Mouse (Mus musculus): ENCODE results near the gene Rhot2.

The Rhot2 gene

DNA sequence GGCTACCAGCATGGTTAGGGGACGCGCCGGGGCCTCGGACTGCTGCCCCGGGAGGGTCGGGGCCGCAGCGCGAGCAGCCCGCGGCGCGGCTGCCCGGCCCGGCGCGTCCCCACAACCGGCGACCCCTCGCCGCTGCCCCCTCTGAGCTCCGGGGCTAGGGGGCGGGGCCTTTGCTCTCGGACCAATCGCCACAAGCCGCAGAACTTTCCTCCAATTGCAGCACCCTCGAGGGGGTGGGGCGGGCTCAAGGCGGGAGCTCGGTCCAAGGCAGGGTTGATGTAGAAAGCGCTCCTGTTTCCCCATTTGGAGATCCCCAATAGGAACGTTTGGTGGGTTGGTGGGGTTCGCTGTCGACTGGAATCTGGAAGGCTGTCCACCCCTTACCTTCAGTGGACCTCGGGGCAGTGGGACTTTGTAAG is 47.7 kb downstream of the Rhot2 start, which contains the start of gene Metrn:
TSS of gene Metrn (minus strand) at position 186 of the 419 bp plus-strand sequence.
- DNase-seq (ENCODE audit: low spot score in 2 of 2) = peak in 1 of 2 experiments; percentile 64

DNA sequence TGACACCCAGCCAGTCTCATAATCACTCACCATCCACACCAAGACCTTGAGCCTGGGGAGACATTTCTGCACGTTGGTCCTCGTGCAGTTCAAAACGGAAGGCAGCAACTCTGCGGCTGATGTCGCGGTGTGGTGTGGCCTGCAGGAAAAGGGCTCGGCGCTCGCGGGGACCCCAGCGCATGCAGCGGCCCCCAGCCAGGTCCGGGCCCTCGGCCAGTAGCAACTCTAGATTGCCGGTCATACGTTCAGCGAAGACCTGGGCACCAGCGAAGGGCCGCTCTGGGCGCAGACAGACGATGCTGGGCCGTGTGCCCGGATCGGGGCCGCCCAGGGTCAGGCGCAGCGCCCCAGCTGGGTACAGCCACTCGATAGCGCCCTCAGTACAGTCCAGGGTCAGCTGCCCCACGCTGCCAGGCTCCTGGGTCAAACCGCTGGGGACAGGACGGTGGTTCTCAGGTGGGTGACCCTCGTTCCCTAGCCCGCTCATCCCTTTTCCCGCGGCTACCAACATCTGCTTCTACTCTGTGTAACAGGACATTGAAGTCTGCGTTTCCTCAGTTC is 48.4 kb downstream of the Rhot2 start:
- no peak for DNase-seq (ENCODE audit: low spot score in 2 of 2)

DNA sequence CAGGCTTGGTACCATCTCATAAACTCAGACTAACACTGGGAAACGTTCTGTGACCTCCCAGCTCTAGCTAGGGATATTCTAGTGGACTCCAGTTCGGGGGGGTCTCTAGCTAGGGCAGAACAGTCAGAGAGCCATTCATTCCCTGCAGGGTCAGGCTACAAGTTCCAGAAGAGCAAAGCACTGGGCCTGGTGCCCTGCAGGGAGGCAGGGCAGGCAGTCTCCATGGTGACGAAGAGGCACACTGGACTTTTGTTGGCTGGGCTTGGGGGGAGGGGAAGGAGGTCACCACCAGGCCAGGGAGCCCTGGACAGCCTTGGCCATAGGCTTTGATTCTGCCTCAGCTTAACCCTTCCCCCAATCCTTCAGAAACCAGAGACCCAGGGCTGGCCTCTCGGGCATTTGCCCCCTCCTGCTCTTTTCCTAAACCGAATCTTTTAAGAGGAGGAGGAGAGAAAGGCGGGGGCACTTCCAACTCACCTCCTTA is 49.0 kb downstream of the Rhot2 start, which contains the start of gene AC134908.4:
TSS of gene AC134908.4 (minus strand) at position 51 of the 484 bp plus-strand sequence.
- DNase-seq (ENCODE audit: low spot score in 2 of 2) = no peak

DNA sequence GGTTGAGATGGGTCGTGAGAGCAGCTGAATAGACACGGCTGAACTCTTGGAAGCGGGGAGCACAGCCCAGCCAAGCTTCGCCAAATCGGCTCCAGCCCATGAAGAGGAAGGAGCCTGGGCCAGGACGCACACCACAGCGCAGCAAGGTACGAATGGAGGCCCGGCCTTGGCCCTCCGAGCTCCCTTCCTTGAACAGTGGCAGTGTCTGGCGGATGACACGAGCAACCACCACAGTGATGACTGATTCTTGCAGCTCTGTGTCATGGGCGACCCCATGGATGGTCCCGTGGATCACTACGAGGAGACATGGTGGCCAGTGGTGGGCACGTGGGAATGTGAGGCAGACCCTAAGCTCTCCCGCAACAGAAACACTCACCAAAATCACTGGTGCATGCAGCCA is 49.7 kb downstream of the Rhot2 start:
- no peak for DNase-seq (ENCODE audit: low spot score in 2 of 2)

DNA sequence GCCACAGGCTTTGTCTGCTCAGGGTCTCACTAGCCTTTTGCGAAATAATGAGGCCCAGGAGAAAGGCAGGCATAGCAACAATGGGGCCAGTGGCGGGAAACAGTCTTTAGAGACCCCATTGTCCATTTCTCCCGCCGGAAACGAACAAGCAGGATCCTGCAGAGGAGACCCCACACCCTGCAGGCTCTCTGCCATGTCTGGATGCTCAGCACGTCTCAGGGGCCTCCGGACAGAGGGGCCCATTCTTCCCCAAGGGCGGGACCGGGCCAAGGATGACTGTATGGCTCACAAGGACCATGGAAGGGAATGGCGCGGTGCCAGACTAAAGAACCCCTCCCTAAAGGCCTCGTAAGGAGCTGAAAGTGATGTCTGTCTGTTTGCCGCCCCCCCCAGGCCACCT is 50.5 kb downstream of the Rhot2 start:
- no peak for DNase-seq (ENCODE audit: low spot score in 2 of 2)

DNA sequence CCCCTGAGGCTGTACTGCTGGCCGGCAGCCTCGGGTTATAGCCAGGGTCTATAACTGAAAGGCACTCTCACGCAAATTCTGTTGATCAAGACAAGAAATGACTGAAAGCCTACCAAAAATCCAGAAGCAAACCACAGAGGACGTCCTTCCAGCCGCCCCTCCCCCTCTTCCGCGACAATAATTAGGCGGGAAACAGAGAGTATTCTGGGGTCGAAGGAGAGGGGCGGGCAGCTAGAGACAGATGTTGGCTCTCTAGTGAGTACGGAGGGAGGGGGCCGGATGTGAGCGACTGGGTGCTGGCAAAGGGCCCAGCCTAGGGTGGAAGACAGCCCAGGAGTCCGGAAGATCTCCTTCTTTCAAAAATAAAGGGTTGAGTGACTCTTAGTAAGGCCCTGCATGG is 52.0 kb downstream of the Rhot2 start, which contains the start of gene Fam173a:
TSS of gene Fam173a (minus strand) at position 287 of the 400 bp plus-strand sequence.
- DNase-seq (ENCODE audit: low spot score in 2 of 2) = peak in 1 of 2 experiments; percentile 63

DNA sequence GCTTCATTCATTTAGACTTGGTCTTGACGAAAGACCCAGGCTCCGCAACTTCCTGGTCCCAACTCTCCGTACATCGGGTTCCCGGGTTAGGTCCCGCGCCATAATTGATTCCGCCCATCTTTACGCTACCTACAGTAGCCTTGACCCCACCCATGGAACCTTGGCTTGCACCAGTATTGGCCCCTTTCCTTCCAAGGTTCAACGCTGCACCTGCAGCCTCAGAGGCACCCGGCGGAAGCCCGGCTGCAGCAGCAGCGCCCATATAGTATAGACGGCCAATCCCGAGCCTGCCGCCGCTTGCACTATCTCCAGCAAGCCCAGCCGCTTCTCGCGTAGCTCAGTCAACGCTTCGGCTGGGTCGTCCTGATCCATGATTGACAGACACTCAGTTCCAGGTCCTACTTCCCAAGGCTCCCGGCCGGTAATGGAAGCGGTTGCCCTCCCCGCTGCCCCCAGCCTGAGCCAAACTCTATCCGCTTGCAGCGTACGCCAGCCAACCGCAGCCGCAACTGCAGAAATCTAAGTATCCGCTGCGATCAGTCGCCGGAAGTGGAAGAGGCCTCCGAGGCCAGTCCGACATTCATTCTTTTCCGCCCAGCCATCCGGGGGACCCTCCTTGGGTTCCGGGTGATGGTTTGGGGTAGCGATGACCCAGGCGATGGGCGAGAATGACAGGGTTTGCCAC is 52.7 kb downstream of the Rhot2 start:
- peak; percentile 78 to 80 for DNase-seq (ENCODE audit: low spot score in 2 of 2)

DNA sequence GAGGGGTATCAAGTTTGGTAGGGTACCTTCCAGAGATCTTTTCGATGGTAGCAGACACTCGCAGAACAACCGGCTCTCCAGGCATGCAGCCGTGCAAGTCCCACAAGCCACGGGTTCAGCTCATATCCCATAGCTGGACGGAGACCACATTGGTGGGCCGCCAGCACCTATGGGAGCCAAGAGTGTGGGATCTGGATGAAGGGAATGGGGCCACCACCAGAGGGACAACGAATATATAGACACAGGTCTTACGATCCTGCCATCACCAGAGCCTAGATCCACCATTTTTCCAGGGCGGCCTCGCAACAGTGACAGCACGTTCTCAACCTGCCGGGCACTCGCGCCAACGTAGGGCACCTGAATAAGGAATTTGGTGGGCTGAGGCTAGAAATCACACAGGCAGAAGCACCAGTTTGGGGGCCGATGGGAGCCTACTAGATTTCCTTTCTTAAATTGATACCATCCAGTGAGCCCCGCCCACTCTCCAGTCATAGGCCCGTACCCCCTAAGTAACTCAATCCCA is 53.3 kb downstream of the Rhot2 start:
- no peak for DNase-seq (ENCODE audit: low spot score in 2 of 2)
